Mouse (Mus musculus): Measurements from ENCODE around the gene H2afy2. TPM values are rescaled to one million over a fixed set of nuclear protein-coding genes. Genes with fewer than 3 reads are reported as not detected.
A peak's percentile ranks its signal among the peaks of the same experiment; 100 is the strongest.

Gene H2afy2
- polyA plus RNA-seq, 1 experiment from 2014 or later: 188 TPM

DNA sequence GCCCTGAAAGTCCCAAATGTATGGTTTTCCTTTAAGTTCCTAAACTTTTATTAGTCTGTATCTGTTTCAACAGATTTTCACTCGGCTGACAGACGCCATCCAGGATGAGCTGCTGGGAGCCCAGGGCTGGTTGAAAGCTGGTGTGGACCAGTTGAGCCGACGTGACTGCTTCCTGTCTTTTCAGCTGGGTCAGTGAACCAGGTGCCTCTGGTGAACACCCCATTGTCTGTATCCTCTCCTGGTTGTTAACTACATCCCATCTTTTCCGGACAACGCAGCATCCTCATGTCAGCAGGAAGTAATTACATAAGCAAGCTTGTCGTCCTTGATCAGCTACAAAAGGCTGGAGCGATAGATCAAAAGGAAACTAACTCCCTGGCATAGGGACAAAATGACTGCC is 9.1 kb upstream of the H2afy2 start:
- DNase-seq (ENCODE audit: low spot score): no peak
- no peaks in the 10 kb centered on the region for H3K27me3 ChIP-seq (replicated peaks; ENCODE audit: control insufficient read depth, insufficient read depth, low read length)
- no peaks in the 10 kb centered on the region for H3K36me3 ChIP-seq (ENCODE audit: control insufficient read depth, insufficient read depth, low read length)
- 64% methylated on average over 8 of the region's 8 CpGs for WGBS
- no peak overlapping the region for H3K27ac ChIP-seq (ENCODE audit: low read depth, low read length)
- no peaks in the 10 kb centered on the region for H3K9me3 ChIP-seq (replicated peaks; ENCODE audit: control insufficient read depth, low read length)
- no peak overlapping the region for H3K4me2 ChIP-seq (ENCODE audit: low read length)
- H3K9ac ChIP-seq (ENCODE audit: low read length): no peak overlapping the region
- no peak overlapping the region for H3K4me3 ChIP-seq (ENCODE audit: low read depth, low read length)
- H3K4me1 ChIP-seq (ENCODE audit: control insufficient read depth, insufficient read depth, low read length): no peaks in the 10 kb centered on the region
- ATAC-seq: no peak

DNA sequence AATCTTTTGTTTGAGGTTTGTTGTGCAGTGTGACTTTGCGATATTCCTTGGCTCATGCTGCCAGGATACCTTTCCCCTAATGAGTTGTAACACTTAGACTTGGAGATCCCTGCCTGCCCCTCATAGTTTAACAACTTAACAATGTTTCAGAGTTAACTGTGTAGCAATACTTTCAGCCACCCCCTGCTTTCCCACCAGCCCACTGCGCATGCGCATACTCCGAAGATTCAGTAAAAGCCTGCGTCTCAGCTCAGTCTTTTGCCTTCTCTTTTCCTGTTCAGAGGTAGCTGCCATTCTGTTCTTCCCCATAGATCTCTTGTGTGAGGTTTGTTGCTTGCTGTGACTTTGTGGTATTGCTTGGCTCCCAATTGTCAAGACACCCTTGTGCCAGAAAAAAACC is 4.6 kb upstream of the H2afy2 start:
- ATAC-seq (no peak), DNase-seq (ENCODE audit: low spot score) (no peak)
- no peak overlapping the region for H3K9ac ChIP-seq (ENCODE audit: low read length)
- no peaks in the 10 kb centered on the region for H3K36me3 ChIP-seq (ENCODE audit: control insufficient read depth, insufficient read depth, low read length)
- H3K4me3 ChIP-seq (ENCODE audit: low read depth, low read length): no peak overlapping the region
- WGBS: 96% methylated on average over 5 of the region's 5 CpGs
- H3K27me3 ChIP-seq (replicated peaks; ENCODE audit: control insufficient read depth, insufficient read depth, low read length): no peaks in the 10 kb centered on the region
- peaks cover 7% of the 10 kb centered on the region for H3K4me1 ChIP-seq (ENCODE audit: control insufficient read depth, insufficient read depth, low read length)
- H3K4me2 ChIP-seq (ENCODE audit: low read length): no peak overlapping the region
- no peak overlapping the region for H3K27ac ChIP-seq (ENCODE audit: low read depth, low read length)
- no peaks in the 10 kb centered on the region for H3K9me3 ChIP-seq (replicated peaks; ENCODE audit: control insufficient read depth, low read length)

DNA sequence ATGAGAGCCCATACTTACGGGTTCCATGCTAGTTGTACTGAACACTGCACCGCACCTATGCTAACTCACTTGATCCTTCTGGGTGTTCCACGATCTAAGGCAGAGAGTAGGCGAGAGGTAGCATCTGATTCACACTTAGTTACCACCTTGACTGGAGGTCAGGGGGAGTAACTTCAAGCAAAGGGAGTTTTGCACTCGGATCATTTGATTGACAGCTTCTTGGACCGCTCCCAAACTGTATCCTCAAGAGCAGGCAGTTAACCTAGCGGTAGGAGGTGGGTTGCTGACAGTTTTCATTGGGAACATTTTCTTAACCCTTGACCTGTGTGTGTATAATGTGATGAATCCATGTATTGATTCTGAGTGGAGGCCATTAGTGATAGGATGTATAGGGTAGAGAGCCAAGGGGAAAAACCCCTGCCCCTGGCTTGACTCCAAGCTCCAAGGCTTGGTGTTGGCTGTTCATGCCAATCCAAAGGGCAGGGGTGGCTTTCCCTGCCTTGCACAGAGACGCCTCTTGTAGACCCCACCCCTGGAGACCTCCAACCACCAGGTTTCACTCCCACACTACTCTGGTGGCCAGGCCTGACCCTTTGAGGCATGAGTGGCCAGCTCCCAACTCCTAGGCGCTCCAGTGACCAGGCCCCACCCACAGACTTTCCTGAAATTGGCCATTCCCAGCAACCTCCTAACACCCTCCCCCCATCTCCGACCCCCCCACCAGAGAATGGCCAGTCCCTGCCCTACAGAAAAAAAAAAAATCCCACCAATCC is 3.8 kb upstream of the H2afy2 start:
- Histone ChIP-seq H3K9me3 (replicated peaks; ENCODE audit: control insufficient read depth, low read length) (no peaks in the 10 kb centered on the region), H3K4me1 (ENCODE audit: control insufficient read depth, insufficient read depth, low read length) (peaks cover 7% of the 10 kb centered on the region), H3K36me3 (ENCODE audit: control insufficient read depth, insufficient read depth, low read length) (no peaks in the 10 kb centered on the region), H3K4me2 (ENCODE audit: low read length) (no peak overlapping the region), H3K27me3 (replicated peaks; ENCODE audit: control insufficient read depth, insufficient read depth, low read length) (no peaks in the 10 kb centered on the region), H3K4me3 (ENCODE audit: low read depth, low read length) (no peak overlapping the region), H3K27ac (ENCODE audit: low read depth, low read length) (no peak overlapping the region), H3K9ac (ENCODE audit: low read length) (no peak overlapping the region)
- WGBS: 75% methylated on average over 10 of the region's 10 CpGs
- no peak for ATAC-seq
- DNase-seq (ENCODE audit: low spot score): peak; percentile 50

DNA sequence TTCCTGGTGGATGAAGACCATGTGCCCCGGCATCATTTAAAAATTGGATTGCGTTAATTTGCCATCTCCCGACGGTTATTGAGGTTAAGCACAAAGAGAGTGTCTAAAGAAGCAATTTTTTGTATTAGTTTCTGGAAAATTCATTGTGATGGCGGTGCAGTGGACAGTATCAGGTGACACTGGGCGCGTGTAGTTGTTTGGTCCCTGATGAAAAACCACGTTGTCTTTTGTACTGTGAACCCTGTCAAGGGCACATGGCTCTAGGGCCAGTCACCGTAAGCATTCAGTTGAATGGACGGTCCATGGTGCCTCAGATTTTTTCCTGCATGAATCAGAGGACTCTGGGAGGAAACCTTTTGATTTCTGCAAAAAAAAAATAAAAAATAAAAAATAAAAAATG is 467 bp upstream of the H2afy2 start:
- Histone ChIP-seq H3K4me2 (ENCODE audit: low read length) (peak overlapping the region; percentile 68), H3K27ac (ENCODE audit: low read depth, low read length) (peak overlapping the region; percentile 99), H3K36me3 (ENCODE audit: control insufficient read depth, insufficient read depth, low read length) (no peaks in the 10 kb centered on the region), H3K4me1 (ENCODE audit: control insufficient read depth, insufficient read depth, low read length) (peaks cover 18% of the 10 kb centered on the region), H3K27me3 (replicated peaks; ENCODE audit: control insufficient read depth, insufficient read depth, low read length) (no peaks in the 10 kb centered on the region), H3K4me3 (ENCODE audit: low read depth, low read length) (peak overlapping the region; percentile 86), H3K9me3 (replicated peaks; ENCODE audit: control insufficient read depth, low read length) (no peaks in the 10 kb centered on the region), H3K9ac (ENCODE audit: low read length) (peak overlapping the region; percentile 99)
- DNase-seq (ENCODE audit: low spot score) (no peak), ATAC-seq (no peak)
- 12% methylated on average over 10 of the region's 10 CpGs for WGBS

DNA sequence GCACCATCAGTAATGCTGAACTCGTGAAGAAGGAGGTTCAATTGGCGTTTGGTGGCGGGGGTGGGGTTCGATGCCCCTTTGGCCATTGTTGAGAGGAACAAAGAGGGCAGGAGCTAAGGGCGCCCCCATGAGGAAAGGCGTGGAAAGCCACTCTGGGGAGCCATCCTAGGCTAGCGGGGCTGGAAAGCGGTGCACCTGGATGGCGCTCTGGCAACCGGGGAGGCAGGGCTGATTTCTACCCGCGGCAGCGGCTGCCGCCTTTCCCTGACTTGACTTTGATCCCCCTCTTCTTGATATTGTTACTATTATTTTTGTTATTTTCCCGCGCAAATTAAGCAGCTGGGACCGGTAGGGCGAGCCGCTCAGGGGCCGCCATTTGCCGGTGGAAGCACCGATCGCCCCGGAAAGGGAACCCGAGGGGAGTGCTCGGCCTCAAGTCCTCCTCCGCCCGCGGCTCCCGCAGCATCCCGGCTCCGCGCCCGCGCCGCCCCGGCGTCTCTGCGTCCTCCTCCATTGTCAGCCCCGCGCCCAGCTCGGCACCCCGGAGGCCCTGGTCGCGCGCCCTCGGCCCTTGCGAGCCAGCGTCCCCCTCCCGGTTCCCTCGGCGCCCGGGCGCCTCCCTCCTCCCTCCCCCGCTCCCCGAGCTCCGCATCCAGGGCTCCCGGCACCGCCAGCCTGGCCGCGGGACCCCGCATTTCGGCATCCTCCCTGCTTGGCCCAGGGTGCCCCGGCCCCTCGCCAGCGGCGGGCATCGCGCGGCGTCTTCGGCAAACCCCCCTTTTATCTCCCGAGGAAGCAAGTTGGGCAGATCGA is 942 bp downstream of the H2afy2 start:
- under 1% methylated on average over 57 of the region's 74 CpGs for WGBS
- H3K4me2 ChIP-seq (ENCODE audit: low read length): peak overlapping the region; percentile 68
- H3K9ac ChIP-seq (ENCODE audit: low read length): peak overlapping the region; percentile 99
- no peaks in the 10 kb centered on the region for H3K27me3 ChIP-seq (replicated peaks; ENCODE audit: control insufficient read depth, insufficient read depth, low read length)
- H3K27ac ChIP-seq (ENCODE audit: low read depth, low read length): peak overlapping the region; percentile 99
- ATAC-seq (peak; percentile 67), DNase-seq (ENCODE audit: low spot score) (peak; percentile 76)
- H3K36me3 ChIP-seq (ENCODE audit: control insufficient read depth, insufficient read depth, low read length): no peaks in the 10 kb centered on the region
- H3K4me1 ChIP-seq (ENCODE audit: control insufficient read depth, insufficient read depth, low read length): peaks cover 18% of the 10 kb centered on the region
- H3K4me3 ChIP-seq (ENCODE audit: low read depth, low read length): peak overlapping the region; percentile 86
- no peaks in the 10 kb centered on the region for H3K9me3 ChIP-seq (replicated peaks; ENCODE audit: control insufficient read depth, low read length)

DNA sequence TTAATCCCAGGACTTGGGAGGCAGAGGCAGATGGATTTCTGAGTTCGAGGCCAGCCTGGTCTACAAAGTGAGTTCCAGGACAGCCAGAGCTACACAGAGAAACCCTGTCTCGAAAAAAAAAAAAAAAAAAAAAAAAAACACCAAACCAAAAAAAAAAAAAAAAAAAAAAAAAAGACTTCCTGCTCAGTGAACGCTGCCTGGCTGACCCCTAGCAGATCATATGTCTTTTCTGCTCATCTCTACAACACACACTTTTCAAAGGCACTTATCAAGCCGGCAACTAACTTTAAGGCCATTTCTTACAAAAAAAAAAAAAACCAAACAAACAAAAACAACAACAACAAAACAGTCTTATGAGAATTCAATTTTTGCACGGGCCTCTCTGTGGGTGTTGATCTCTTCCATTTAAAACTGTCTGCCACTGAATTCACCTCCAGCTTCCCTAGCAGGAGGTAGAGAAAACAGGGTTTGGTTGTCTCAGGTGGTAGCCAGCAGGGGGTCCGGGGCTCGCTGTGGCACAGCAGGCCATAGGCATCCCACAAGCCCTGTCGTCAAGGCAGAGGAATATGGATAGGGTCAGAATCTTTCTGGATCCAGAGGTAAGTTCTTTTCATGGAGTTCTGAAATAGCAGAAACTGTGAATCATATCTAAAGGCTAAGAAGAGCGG is 2.4 kb downstream of the H2afy2 start:
- no peak for DNase-seq (ENCODE audit: low spot score)
- 36% methylated on average over 8 of the region's 9 CpGs for WGBS

DNA sequence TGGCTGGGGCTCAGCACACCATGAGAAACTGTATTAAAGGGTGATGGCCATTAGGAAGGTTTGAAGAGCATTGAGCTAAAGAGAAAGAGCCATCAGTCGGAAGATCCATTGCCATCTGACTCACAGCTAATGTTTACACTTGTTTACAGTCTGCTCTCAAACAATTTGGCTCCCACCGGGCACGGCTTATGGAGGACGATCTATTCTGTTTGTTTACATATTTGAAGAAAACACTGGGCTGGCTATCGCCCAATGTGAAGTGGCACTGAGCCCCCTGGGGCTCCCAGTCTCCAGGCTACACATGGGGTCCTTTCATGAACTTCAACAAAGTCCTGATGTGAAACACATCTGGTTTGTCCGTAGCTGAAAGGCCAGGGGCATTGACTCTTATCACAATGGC is 17.1 kb downstream of the H2afy2 start:
- no peak overlapping the region for H3K9ac ChIP-seq (ENCODE audit: low read length)
- 66% methylated on average over 6 of the region's 6 CpGs for WGBS
- no peaks in the 10 kb centered on the region for H3K9me3 ChIP-seq (replicated peaks; ENCODE audit: control insufficient read depth, low read length)
- no peak overlapping the region for H3K4me2 ChIP-seq (ENCODE audit: low read length)
- no peak overlapping the region for H3K27ac ChIP-seq (ENCODE audit: low read depth, low read length)
- no peaks in the 10 kb centered on the region for H3K27me3 ChIP-seq (replicated peaks; ENCODE audit: control insufficient read depth, insufficient read depth, low read length)
- DNase-seq (ENCODE audit: low spot score) (no peak), ATAC-seq (no peak)
- H3K4me3 ChIP-seq (ENCODE audit: low read depth, low read length): no peak overlapping the region
- peaks cover 7% of the 10 kb centered on the region for H3K4me1 ChIP-seq (ENCODE audit: control insufficient read depth, insufficient read depth, low read length)
- 0 out of 2 replicates have a peak, but pooled peaks cover 6% of the 10 kb centered on the region for H3K36me3 ChIP-seq (ENCODE audit: control insufficient read depth, insufficient read depth, low read length)

More for the DNA sequence above, 2.4 kb downstream of the H2afy2 start:
- no peaks in the 10 kb centered on the region for H3K27me3 ChIP-seq (replicated peaks; ENCODE audit: control insufficient read depth, insufficient read depth, low read length)
- no peak overlapping the region for H3K27ac ChIP-seq (ENCODE audit: low read depth, low read length)
- no peaks in the 10 kb centered on the region for H3K9me3 ChIP-seq (replicated peaks; ENCODE audit: control insufficient read depth, low read length)
- H3K36me3 ChIP-seq (ENCODE audit: control insufficient read depth, insufficient read depth, low read length): no peaks in the 10 kb centered on the region
- ATAC-seq: no peak
- H3K4me3 ChIP-seq (ENCODE audit: low read depth, low read length): peak overlapping the region; percentile 86
- peaks cover 18% of the 10 kb centered on the region for H3K4me1 ChIP-seq (ENCODE audit: control insufficient read depth, insufficient read depth, low read length)
- H3K9ac ChIP-seq (ENCODE audit: low read length): peak overlapping the region; percentile 99; the same call in 1 of the 2 replicates
- H3K4me2 ChIP-seq (ENCODE audit: low read length): peak overlapping the region; percentile 68

DNA sequence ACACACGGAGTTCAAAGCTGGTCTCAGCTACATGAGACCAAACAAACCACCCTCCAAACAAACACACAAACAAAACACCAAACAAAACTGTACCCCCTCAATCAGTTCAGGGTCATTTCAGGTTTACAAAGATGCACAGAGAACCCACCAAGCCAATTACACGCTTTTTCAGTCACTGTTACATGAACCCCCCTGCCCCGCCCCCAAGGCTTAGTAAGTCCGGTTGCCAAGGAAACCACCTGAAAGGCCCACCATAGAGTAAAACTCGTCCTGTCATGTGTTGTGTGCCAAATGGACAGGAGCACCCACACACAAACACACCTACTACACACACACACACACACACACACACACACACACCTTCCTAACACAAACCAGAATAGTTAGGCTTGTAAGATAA is 18.4 kb downstream of the H2afy2 start:
- H3K4me1 ChIP-seq (ENCODE audit: control insufficient read depth, insufficient read depth, low read length): peaks cover 7% of the 10 kb centered on the region
- H3K9me3 ChIP-seq (replicated peaks; ENCODE audit: control insufficient read depth, low read length): no peaks in the 10 kb centered on the region
- no peak overlapping the region for H3K4me2 ChIP-seq (ENCODE audit: low read length)
- no peaks in the 10 kb centered on the region for H3K27me3 ChIP-seq (replicated peaks; ENCODE audit: control insufficient read depth, insufficient read depth, low read length)
- H3K9ac ChIP-seq (ENCODE audit: low read length): no peak overlapping the region
- DNase-seq (ENCODE audit: low spot score): peak; percentile 53
- H3K36me3 ChIP-seq (ENCODE audit: control insufficient read depth, insufficient read depth, low read length): 0 out of 2 replicates have a peak, but pooled peaks cover 6% of the 10 kb centered on the region
- no peak overlapping the region for H3K27ac ChIP-seq (ENCODE audit: low read depth, low read length)
- peak; percentile 34; the same call in 1 of the 2 replicates for ATAC-seq
- 12% methylated on average over 5 of the region's 5 CpGs for WGBS
- H3K4me3 ChIP-seq (ENCODE audit: low read depth, low read length): no peak overlapping the region

Measured in forebrain, embryonic 14.5 days (tissue).